Mouse (Mus musculus): ENCODE measurements around the gene Olfr94. TPM values are rescaled to one million over a fixed set of nuclear protein-coding genes. Genes with fewer than 3 reads are reported as not detected.

Olfr94 gene
- polyA plus RNA-seq, 2 experiments from 2014 or later = not detected

Other genes starting within 250 kb of the Olfr94 start
- 100 to 1,000 TPM; 196 to 201 TPM for gene Ppp1r11, start 249.3 kb downstream of the Olfr94 start, polyA plus RNA-seq (2017; shearing (Covaris generic))
- 10 to 100 TPM; 67.9 to 82.1 TPM for gene Znrd1, start 242.4 kb downstream of the Olfr94 start, polyA plus RNA-seq (2017; shearing (Covaris generic))
- gene Znrd1as, start 242.4 kb downstream of the Olfr94 start, polyA plus RNA-seq (2017; shearing (Covaris generic)) = 1 to 10 TPM; 5.5 to 8.2 TPM
- gene 2410137M14Rik, start 219.8 kb downstream of the Olfr94 start, polyA plus RNA-seq (2017; shearing (Covaris generic)) = not detected
- gene H2-M5, start 211.5 kb downstream of the Olfr94 start, polyA plus RNA-seq (2017; shearing (Covaris generic)) = not detected
- not detected for gene Zfp57, start 199.8 kb downstream of the Olfr94 start, polyA plus RNA-seq (2017; shearing (Covaris generic))
- gene Mog, start 177.6 kb downstream of the Olfr94 start, polyA plus RNA-seq (2017; shearing (Covaris generic)) = not detected
- 1 to 10 TPM; 4.7 to 8.6 TPM for gene Gabbr1, start 155.0 kb downstream of the Olfr94 start, polyA plus RNA-seq (2017; shearing (Covaris generic))
- gene Olfr90, start 112.5 kb downstream of the Olfr94 start, polyA plus RNA-seq (2017; shearing (Covaris generic)) = under 1 TPM in 1 of 2 experiments, not detected in 1; 0.11 TPM
- gene Olfr91, start 102.7 kb downstream of the Olfr94 start, polyA plus RNA-seq (2017; shearing (Covaris generic)) = not detected
- gene Olfr92, start 80.9 kb downstream of the Olfr94 start, polyA plus RNA-seq (2017; shearing (Covaris generic)) = not detected
- gene Olfr93, start 39.5 kb downstream of the Olfr94 start, polyA plus RNA-seq (2017; shearing (Covaris generic)) = not detected
- under 1 TPM in 1 of 2 experiments, not detected in 1; 0.70 TPM for gene Ubd, start 7.1 kb downstream of the Olfr94 start, polyA plus RNA-seq (2017; shearing (Covaris generic))
- gene Olfr95, start 12.1 kb upstream of the Olfr94 start, polyA plus RNA-seq (2017; shearing (Covaris generic)) = not detected
- not detected for gene Olfr96, start 19.2 kb upstream of the Olfr94 start, polyA plus RNA-seq (2017; shearing (Covaris generic))
- gene Olfr97, start 36.3 kb upstream of the Olfr94 start, polyA plus RNA-seq (2017; shearing (Covaris generic)) = not detected
- gene Olfr98, start 62.8 kb upstream of the Olfr94 start, polyA plus RNA-seq (2017; shearing (Covaris generic)) = not detected
- 100 to 1,000 TPM; 131 to 144 TPM for gene H2-M3, start 69.2 kb upstream of the Olfr94 start, polyA plus RNA-seq (2017; shearing (Covaris generic))
- gene Olfr99, start 82.5 kb upstream of the Olfr94 start, polyA plus RNA-seq (2017; shearing (Covaris generic)) = 1 to 10 TPM; 4.3 to 5.5 TPM
- under 1 TPM; 0.22 to 0.25 TPM for gene Olfr101, start 103.3 kb upstream of the Olfr94 start, polyA plus RNA-seq (2017; shearing (Covaris generic))
- gene Olfr102, start 116.1 kb upstream of the Olfr94 start, polyA plus RNA-seq (2017; shearing (Covaris generic)) = not detected
- gene Olfr103, start 138.7 kb upstream of the Olfr94 start, polyA plus RNA-seq (2017; shearing (Covaris generic)) = not detected
- not detected for gene Olfr104-ps, start 158.6 kb upstream of the Olfr94 start, polyA plus RNA-seq (2017; shearing (Covaris generic))
- gene Olfr105-ps, start 178.0 kb upstream of the Olfr94 start, polyA plus RNA-seq (2017; shearing (Covaris generic)) = not detected
- not detected for gene Olfr106-ps, start 189.4 kb upstream of the Olfr94 start, polyA plus RNA-seq (2017; shearing (Covaris generic))
- gene Olfr107, start 198.2 kb upstream of the Olfr94 start, polyA plus RNA-seq (2017; shearing (Covaris generic)) = under 1 TPM in 1 of 2 experiments, not detected in 1; 0.11 TPM
- gene Olfr108, start 244.5 kb upstream of the Olfr94 start, polyA plus RNA-seq (2017; shearing (Covaris generic)) = not detected

Measured in CD4-positive, CD25-positive, alpha-beta regulatory T cell, adult 4 months (primary cell).